Mouse (Mus musculus) embryonic facial prominence, embryonic 14.5 days (tissue): ENCODE data around the gene Vmn1r19. TPM values are rescaled to one million over a fixed set of nuclear protein-coding genes. Genes with fewer than 3 reads are reported as not detected.
"Not testable (repeated sequence)": the region's sequence is repeated elsewhere in the genome, so short reads cannot be mapped to it uniquely, and the experiment has no call there.

ENCODE experiments used
- ATAC-seq: fragments of 200-750 bp; cut with Nextera tagmentation; 2 replicates; pipeline ENCODE4 v1.8.0; 2017; ENCODE audit warnings: low read depth, moderate number of reproducible peaks, moderate TSS enrichment
- DNase-seq: peaks from one replicate; pipeline ENCODE4 v3.0.0-alpha.2; 2015; ENCODE audit warnings: low spot score
- H3K27ac ChIP-seq: fragments of 300-500 bp; sonication (generic); replicated peaks from 2 replicates; pipeline ENCODE4 v1.5.1; 2014; ENCODE audit warnings: low read depth, mild to moderate bottlenecking, low read length, moderate library complexity
- H3K27me3 ChIP-seq: fragments of 300-500 bp; sonication (generic); replicated peaks from 2 replicates; pipeline ENCODE4 v1.6.1; 2014; ENCODE audit warnings: low read length; ENCODE audit not compliant: control insufficient read depth, insufficient read depth
- H3K36me3 ChIP-seq: fragments of 300-500 bp; sonication (generic); 2 replicates; pipeline ENCODE4 v1.6.1; 2014; ENCODE audit warnings: low read length, mixed read lengths; ENCODE audit not compliant: control insufficient read depth, insufficient read depth
- H3K4me1 ChIP-seq: fragments of 300-500 bp; sonication (generic); 2 replicates; pipeline ENCODE4 v1.6.1; 2014; ENCODE audit warnings: antibody characterized with exemption, low read length; ENCODE audit not compliant: control insufficient read depth, insufficient read depth
- H3K4me2 ChIP-seq: fragments of 300-500 bp; sonication (generic); 2 replicates; pipeline ENCODE4 v1.6.1; 2014; ENCODE audit warnings: low read depth, mild to moderate bottlenecking, low read length, moderate library complexity, mixed read lengths
- H3K4me3 ChIP-seq: fragments of 300-500 bp; sonication (generic); 2 replicates; pipeline ENCODE4 v1.5.1; 2014; ENCODE audit warnings: low read depth, mild to moderate bottlenecking, low read length
- H3K9ac ChIP-seq: fragments of 300-500 bp; sonication (generic); 2 replicates; pipeline ENCODE4 v1.6.1; 2014; ENCODE audit warnings: low read depth, mild to moderate bottlenecking, low read length, moderate library complexity, mixed read lengths
- H3K9me3 ChIP-seq: fragments of 300-500 bp; sonication (generic); 2 replicates; pipeline ENCODE4 v1.6.1; 2016; ENCODE audit warnings: low read length; ENCODE audit not compliant: control insufficient read depth
- WGBS: fragments of 180-500 bp; shearing (Covaris S2); extraction: QIAGEN DNeasy Blood & Tissue Kit; methylation state at CpG from one replicate; pipeline ENCODE4 v1.1.7; 2014; 5-methylcytosine and 5-hydroxymethylcytosine counted together
- polyA plus RNA-seq: library from polyadenylated mRNA; unstranded; fragments of >200 nt; fragmentation: Nextera tagmentation; extraction: Ambion mirVana; gene quantifications from 2 replicates; pipeline ENCODE4 v1.2.1, GENCODE M21; 2014

The Vmn1r19 gene
- polyA plus RNA-seq: not detected in 2 replicates

DNA sequence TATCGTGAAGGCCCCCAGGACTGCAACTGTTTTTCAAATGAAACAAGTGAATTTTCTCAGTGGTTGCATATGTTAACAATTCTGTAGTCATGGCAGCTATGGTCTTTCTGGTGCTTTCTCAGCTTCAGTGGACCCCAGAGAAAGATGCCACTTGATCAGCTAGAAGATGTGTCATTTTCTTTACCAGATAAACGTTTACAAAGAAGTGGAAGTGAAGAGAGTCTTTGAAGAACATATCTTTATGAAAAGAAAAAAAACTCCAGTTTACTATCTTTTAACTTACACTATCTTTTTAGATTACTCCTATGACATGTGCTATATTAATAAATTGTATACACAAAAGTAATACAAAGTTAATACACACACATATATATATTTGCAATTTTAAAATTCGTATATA is at the start of gene Vmn1r19:
Vmn1r19 (plus strand) TSS at position 301 of the 400 bp plus-strand sequence.
- H3K4me1 ChIP-seq, H3K4me2 ChIP-seq, ATAC-seq, H3K27me3 ChIP-seq, H3K27ac ChIP-seq, H3K9me3 ChIP-seq, H3K4me3 ChIP-seq, H3K9ac ChIP-seq, H3K36me3 ChIP-seq, DNase-seq: not testable (repeated sequence)
- WGBS: 61% methylated on average over 3 of the region's 3 CpGs

DNA sequence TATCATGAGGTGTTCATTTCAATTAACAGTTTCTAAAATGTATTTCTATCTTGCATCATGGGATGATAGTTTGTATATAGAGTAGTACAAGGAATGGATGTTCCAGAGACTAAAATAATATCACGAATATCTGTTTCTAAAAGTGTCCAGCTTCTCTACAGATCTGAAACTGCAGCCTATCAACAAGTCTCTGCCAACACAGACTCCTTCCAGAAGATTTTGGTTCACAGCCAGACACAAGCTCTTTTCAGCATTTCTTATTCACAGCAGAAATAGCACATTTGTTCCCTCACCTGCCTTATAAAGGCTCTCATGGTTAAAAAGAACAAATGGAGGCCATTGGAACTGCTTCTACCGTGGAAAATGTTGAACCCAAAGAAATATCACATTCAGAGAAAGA is 46.7 kb upstream of the Vmn1r19 start:
- Histone ChIP-seq H3K27ac (no peak overlapping the region), H3K9me3 (no peaks in the 10 kb centered on the region), H3K9ac (no peak overlapping the region), H3K36me3 (no peaks in the 10 kb centered on the region), H3K4me2 (no peak overlapping the region), H3K27me3 (no peaks in the 10 kb centered on the region), H3K4me3 (no peak overlapping the region), H3K4me1 (no peaks in the 10 kb centered on the region)
- ATAC-seq (no peak), DNase-seq (no peak)
- 66% methylated on average over 2 of the region's 2 CpGs for WGBS

DNA sequence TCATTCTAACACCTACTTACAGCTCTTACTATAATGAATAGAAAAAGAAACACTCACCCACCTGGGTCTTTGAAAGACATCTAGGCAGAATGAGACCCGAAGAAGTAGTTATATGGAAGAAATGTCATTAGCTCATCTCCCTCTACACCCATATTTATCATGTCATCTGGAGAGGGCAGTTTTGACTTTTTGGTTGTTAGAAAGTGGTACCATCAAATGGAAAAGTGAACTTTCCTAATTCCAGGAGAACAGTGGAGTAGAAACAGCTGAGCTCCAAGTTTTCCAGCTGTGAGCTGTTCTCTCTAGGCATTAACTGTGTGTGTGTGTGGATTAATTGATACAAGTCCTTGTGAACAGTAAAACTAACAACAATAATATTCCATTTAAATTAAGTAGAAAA is 40.0 kb upstream of the Vmn1r19 start, which contains the start of gene Vmn1r17:
Vmn1r17 (minus strand) TSS at position 101 of the 400 bp plus-strand sequence.
- Histone ChIP-seq H3K9ac (no peak within 1 kb of the TSS), H3K4me2 (no peak within 1 kb of the TSS), H3K4me1 (no peaks in the 10 kb centered on the region), H3K36me3 (no peaks in the 10 kb centered on the region), H3K27ac (no peak within 1 kb of the TSS), H3K27me3 (no peaks in the 10 kb centered on the region), H3K9me3 (no peaks in the 10 kb centered on the region), H3K4me3 (no peak within 1 kb of the TSS)
- ATAC-seq (no peak), DNase-seq (no peak)
- WGBS: 86% methylated on average over 1 of the region's 1 CpGs

DNA sequence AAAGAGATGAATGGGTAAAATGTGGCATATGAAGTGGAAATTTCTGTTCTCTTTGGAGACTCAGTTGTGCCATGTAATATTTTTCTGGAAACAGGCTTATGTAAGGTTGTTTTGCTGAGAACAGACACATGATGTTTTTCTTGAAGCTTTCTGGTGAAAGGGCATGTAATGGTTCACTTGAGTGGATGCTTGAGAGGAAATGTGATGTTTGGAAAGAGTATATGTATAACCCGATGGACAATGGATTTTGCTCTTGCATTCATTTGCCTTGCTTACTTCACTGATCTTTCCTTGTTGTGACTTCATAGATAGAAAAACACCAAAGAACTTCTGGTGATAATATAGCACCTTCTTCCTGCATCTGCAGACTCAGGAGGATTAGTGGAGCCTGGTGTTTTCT is 37.7 kb upstream of the Vmn1r19 start:
- 81% methylated on average over 1 of the region's 1 CpGs for WGBS
- not testable (repeated sequence) for ATAC-seq

DNA sequence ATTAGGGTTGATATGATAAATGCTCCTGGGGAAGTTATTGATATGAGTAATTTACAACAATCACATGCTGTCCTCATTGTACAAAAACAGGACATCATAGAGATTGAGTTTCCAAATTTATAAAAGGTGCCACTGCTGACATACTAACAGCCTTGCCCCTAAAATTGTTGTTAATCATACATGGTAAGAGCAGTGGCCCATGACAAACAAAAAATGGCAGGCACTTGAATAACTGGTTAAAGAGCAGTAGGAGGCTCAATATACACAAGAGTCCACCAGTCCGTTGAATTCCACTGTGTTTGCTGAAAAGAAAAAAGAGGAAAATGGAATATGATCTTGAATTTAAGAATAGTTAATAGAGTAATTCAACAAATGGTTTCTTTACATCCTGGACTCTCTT is 36.1 kb upstream of the Vmn1r19 start:
- Histone ChIP-seq H3K27ac (no peak overlapping the region), H3K36me3 (no peaks in the 10 kb centered on the region), H3K9me3 (no peaks in the 10 kb centered on the region), H3K4me1 (no peaks in the 10 kb centered on the region), H3K4me3 (no peak overlapping the region), H3K4me2 (no peak overlapping the region), H3K27me3 (no peaks in the 10 kb centered on the region), H3K9ac (no peak overlapping the region)
- DNase-seq (no peak), ATAC-seq (no peak)
- WGBS: 79% methylated on average over 1 of the region's 1 CpGs

More for the DNA sequence above, 37.7 kb upstream of the Vmn1r19 start:
- H3K9ac ChIP-seq, H3K4me2 ChIP-seq, H3K9me3 ChIP-seq, DNase-seq, H3K27me3 ChIP-seq, H3K4me3 ChIP-seq, H3K27ac ChIP-seq, H3K36me3 ChIP-seq, H3K4me1 ChIP-seq: not testable (repeated sequence)

- DNase-seq (no peak), ATAC-seq (no peak)
- Histone ChIP-seq H3K9me3 (no peaks in the 10 kb centered on the region), H3K4me1 (no peaks in the 10 kb centered on the region), H3K4me3 (no peak within 1 kb of the TSS), H3K4me2 (no peak within 1 kb of the TSS), H3K27ac (no peak within 1 kb of the TSS), H3K9ac (no peak within 1 kb of the TSS), H3K36me3 (no peaks in the 10 kb centered on the region), H3K27me3 (no peaks in the 10 kb centered on the region)
Measured at GRCm38 (mm10) chr6:57395683-57396082, 7.9 kb upstream of the Vmn1r19 start, which contains the start of gene Vmn1r18. Gene Vmn1r18, minus strand, starts transcription at chr6:57395783.

DNA sequence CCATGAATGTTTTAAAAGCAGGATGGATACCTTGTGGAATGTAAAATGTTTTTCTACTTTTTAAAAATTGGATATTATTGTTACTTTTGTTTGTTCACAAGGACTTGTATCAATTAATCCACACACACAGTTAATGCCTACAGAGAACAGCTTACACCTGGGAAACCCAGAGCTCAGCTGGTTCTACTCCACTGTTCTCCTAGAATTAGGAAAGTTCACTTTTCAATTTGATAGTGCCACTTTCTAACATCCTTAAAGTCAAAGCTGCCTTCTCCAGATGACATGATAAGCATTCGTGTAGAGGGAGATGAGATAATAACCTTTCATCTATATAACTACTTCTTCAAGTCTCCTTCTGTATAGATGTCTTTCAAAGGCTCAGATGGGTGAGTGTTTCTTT is 25.1 kb downstream of the Vmn1r19 start, which contains the start of gene Vmn1r20:
Vmn1r20 (plus strand) TSS at position 301 of the 400 bp plus-strand sequence.
- Histone ChIP-seq H3K9me3 (no peaks in the 10 kb centered on the region), H3K4me1 (no peaks in the 10 kb centered on the region), H3K4me2 (no peak within 1 kb of the TSS), H3K9ac (no peak within 1 kb of the TSS), H3K36me3 (no peaks in the 10 kb centered on the region), H3K27me3 (no peaks in the 10 kb centered on the region), H3K4me3 (no peak within 1 kb of the TSS), H3K27ac (no peak within 1 kb of the TSS)
- DNase-seq (no peak), ATAC-seq (no peak)
- WGBS: 71% methylated on average over 1 of the region's 1 CpGs

DNA sequence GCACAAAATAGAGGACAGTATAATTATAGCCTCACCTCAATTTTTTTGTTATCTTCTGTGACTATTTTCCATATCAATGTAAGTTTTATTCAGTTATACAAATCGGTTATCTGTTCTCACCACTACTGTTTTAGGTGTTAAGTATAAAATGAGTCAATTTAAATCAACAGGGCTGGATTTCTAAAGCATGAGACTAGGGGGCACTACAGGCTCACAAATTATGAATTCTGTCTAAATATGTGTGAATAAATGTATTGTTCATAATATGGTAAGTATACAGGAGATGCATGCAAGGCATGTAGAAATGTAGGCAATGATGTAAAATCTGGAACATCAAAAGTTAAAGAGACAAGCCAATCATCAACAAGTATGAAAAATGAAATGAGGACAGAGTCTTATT is 27.6 kb downstream of the Vmn1r19 start:
- DNase-seq: peak; percentile 8
- Histone ChIP-seq H3K4me1 (no peaks in the 10 kb centered on the region), H3K9me3 (no peaks in the 10 kb centered on the region), H3K36me3 (no peaks in the 10 kb centered on the region), H3K4me3 (no peak overlapping the region), H3K4me2 (no peak overlapping the region), H3K9ac (no peak overlapping the region), H3K27me3 (no peaks in the 10 kb centered on the region), H3K27ac (no peak overlapping the region)
- 81% methylated on average over 1 of the region's 1 CpGs for WGBS
- ATAC-seq: no peak
